Mouse (Mus musculus) adrenal gland, postnatal 25 days (tissue): ENCODE results near the gene Spag8. TPM values are rescaled to one million over a fixed set of nuclear protein-coding genes. Genes with fewer than 3 reads are reported as not detected.
A peak's percentile ranks its signal among the peaks of the same experiment; 100 is the strongest.

ENCODE experiments used
- DNase-seq: peaks from one replicate; pipeline ENCODE4 v3.0.0; 2021; ENCODE audit warnings: mixed read lengths
- long read RNA-seq: library from polyadenylated mRNA; stranded (forward); transcript quantifications from one replicate; pipeline ENCODE4 v2.0.0, GENCODE M21; 2021
- total RNA-seq: library from RNA; stranded (reverse); gene quantifications from 2 replicates; pipeline ENCODE4 v1.2.3, GENCODE M21; 2021

Spag8 gene
- 0.55 TPM in 1 of 2 replicates, not detected in the other for total RNA-seq
- long read RNA-seq, result 0 reads

GRCm38 (mm10) chr4:43653161-43654015, at the start of gene Spag8:
TSS of gene Spag8 (minus strand) at chr4:43653594.
- DNase-seq, result no peak

DNA sequence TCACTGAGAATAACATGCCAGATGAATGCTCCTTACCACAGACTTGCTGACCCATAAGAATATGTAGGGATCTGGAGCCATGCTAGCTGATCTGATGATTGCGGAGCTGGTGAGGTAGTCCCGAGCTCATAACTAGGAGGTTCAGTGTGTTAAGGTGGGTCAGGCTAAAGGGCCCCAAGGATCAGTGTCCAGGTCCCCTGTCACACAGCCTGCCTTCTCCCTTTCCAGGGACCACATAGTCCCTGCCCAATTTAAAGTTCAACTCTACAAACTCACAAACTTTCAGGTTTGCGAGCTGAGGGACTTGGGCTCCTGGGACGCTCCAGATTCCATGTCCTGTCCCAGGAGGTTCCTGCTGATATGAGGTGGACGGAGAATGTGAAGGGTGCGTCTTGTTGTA, 47.3 kb upstream of the Spag8 start, which contains the start of gene Olfr70:
Gene Olfr70 (minus strand): TSS at position 101 of the 400 bp plus-strand sequence.
- DNase-seq, result no peak

DNA sequence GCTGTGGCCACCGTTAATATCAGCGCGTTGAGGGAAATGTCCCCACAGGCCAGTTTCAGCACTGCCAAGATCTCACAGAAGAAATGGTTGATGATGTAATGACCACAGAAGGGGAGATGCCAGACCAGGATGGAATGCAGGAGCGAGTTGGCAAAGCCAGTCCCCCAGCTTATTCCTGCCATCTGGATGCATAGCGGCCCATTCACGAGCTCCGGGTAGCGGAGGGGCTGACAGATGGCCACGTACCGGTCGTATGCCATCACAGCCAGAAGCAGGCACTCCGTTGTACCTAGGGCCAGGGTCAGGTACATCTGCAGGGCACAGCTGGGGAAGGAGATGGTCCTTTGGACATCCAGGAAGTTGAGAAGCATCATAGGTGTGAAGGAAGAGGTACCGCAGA, 43.2 kb upstream of the Spag8 start:
- DNase-seq, result no peak

DNA sequence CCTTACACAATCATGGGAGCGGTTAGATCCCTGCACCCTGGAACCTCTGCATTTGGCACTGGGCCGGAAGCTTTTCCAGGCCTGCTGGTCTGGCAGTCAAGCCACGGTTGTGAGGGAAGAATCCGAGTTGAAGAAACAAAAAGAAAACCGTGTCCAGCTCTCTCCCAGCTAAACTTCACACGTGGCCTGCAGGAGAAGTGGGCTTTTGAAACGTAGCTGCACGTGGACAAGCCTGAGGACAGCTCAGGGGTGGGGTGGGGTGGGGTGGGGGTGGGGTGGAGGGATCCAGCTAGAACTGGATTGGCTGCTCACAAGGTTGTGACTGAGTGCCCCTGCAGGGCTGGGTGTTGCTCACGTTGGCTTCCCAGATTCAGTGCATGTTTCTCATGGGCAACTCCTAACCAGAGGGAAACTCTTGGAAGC, 41.9 kb upstream of the Spag8 start:
- peak; percentile 42 for DNase-seq

DNA sequence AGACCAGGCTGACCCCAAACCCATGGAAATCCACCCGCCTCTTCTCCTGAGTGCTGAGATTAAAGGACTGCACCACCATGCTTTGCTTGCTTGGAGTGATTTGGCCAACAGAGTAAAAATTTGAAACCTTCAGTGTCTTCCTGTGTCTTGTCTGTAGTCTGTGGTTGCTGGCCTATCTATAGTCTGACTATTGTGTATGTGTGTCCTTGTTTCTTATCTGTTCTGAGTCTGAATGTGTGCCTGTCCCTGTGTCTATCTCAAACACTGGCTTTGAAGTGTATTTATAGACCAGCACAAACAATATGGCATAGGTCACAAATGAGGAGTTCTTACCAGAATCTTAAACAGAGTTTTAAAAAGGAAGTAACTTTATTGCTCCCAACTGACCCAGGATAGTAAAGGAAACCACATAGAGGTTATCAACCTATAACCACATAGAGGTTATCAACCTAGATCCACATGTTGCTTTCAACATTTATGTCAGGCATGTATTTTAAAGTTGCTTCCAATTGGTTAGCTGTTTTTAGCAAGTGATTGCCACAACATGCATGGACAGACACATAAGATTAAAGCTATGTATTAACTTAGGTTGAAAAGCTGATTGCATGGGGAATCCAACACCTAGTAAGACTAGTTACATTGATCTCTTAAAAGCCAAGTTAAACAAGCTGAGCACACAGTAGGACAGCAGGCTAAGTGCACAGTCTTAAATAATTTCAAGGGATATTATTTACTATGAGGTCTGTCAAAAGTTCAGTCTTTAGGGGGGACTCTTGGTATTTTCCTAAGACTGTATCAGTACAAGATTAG, 41.2 kb upstream of the Spag8 start:
- DNase-seq, result no peak

GRCm38 (mm10) chr4:43693806-43694241, 40.4 kb upstream of the Spag8 start:
- peak; percentile 60 for DNase-seq

GRCm38 (mm10) chr4:43691026-43691425, 37.6 kb upstream of the Spag8 start:
- no peak for DNase-seq

- no peak for DNase-seq
Observed at GRCm38 (mm10) chr4:43690021-43690420, 36.6 kb upstream of the Spag8 start.

- peak; percentile 37 for DNase-seq
Observed at GRCm38 (mm10) chr4:43679416-43680043, 26.1 kb upstream of the Spag8 start.

DNA sequence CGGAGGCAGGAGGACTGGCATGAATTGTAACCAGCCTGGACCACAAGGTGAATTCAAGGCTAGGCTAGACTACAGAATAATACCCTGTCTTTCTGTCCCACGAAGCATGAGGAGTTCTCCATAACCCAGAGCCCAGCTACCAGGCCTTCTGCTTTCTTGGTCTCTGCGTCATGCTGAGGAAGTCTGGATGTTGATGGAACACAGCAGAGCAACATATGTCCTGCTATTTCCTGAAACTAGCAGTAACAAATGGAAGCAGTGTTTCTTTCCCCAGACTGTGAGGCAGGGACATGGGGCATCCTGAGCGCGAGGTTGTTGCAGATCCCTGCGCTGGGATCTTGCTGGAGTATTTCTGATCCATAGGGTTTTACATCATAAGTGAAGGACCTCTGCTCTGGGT, 25.1 kb upstream of the Spag8 start:
- no peak for DNase-seq

GRCm38 (mm10) chr4:43675608-43676007, 22.2 kb upstream of the Spag8 start:
- no peak for DNase-seq

GRCm38 (mm10) chr4:43674974-43675373, 21.6 kb upstream of the Spag8 start:
- no peak for DNase-seq

- DNase-seq, result no peak
Observed at GRCm38 (mm10) chr4:43673703-43674102, 20.3 kb upstream of the Spag8 start.

GRCm38 (mm10) chr4:43672070-43672469, 18.7 kb upstream of the Spag8 start:
- DNase-seq, result peak; percentile 93

DNA sequence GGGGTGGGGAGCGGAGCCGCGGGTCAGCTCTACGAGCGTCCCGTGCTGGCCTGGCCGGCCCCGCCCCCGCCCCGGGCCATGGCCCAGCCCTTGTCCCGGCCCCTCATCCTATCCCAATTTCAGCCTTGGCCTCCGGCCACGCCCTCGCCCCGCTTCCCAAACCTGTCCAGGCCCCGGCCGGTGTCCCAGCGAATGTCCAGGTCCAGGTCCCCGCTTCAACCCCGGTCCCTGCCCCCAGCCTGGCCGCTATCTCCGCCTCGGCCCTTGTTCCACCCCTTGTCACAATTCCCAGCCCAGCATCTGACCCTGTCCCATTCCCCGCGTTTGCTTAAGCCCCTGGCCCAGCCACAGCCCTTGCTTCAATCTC, 16.0 kb upstream of the Spag8 start:
- DNase-seq, result peak; percentile 83

GRCm38 (mm10) chr4:43668782-43669427, 15.5 kb upstream of the Spag8 start, which contains the start of the genes Tmem8b and Fam221b:
TSS of gene Tmem8b (plus strand) at chr4:43668971.
TSS of gene Fam221b (minus strand) at chr4:43669145.
- DNase-seq, result peak; percentile 91

DNA sequence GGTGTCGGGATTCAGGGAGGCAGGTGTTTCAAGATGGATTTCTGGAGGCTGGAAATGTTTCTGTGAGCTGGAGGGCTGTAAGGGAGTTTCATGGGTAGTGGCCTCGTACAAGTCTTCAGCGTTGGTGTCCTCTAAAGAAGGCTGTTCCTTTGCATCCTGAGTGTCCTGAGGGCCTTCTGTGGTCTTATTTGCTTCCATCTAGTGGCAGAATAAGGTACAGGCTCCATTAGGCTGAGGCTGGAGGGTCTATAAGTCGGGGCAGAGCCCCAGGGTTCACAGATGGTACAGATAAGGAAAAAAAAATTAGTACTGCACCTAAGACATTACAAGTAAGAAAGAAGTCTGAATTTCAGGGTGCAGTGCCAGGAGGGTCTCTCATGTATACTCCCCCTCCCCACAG, 13.0 kb upstream of the Spag8 start:
- no peak for DNase-seq

- no peak for DNase-seq
Observed at GRCm38 (mm10) chr4:43657146-43657545, 3.8 kb upstream of the Spag8 start.

DNA sequence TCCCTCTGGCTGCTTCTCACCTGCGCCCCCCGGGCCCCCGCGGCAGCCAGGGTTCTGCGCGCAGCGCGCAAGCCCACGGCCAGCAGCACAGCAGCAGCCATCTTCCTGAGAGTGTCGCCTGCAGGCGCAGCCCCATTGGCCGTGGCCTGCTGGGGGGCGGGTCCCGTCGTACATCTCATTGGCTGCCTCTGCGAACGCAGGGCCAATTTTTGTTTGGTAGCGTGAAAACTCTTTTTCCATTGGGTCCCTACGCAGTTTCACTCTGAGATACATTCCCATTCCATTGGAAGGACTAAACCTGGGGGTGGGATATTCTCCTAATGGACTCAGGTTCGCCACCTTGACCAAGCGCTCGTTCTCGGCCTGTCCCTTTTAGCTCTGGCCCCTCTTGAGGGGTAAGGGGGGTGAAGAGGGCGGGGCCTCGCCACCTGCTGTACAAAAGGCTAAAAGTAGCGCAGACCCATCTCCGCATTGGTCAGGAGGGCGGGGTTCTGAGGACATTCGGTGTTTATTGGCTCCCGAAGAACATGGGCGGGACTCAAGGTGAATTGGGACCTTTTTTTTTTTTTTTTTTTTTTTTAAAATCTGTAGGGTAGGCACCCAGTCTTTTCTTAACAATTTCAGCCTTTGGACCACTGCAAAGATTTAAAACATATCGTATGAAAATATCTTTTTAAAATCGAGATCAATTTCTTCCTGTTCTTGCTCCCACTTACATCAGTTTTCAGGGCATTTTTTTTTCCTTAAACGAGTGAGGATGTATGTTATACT, 3.1 kb upstream of the Spag8 start, which contains the start of gene Hint2:
Gene Hint2 (minus strand): TSS at position 128 of the 771 bp plus-strand sequence.
- DNase-seq, result peak; percentile 92

DNA sequence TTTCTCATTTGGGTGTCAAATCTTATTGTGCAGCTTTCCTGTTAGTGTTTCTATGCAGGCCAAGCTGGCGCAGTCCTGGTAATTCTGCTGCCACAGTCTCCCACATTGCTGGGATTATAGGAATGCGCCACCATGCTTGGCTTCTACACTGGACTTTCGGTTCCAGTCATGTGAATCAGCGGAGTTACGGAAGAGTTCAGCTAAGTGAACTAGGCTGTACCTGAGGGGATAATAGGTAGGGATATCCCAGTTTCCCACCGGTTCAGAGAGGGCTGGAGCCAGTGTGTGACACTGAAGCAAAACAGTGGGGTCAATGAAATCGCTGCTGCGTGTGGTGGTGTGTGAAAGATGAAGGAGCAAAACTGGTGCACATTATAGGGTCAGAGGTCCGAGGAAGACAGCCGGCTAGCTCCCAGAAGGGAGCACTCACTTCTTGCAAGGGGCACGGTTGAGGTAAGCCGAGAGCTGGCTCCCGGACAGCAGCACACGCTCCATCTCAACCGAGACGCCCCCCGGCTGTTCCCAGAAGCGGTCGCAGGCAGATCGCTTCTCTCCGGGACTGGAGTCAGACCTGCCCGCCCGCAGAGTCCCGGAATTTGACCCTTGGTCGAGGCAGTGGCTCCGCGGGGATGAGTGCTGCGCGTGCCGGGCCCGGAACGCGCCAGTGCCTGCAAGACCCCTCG, 2.4 kb upstream of the Spag8 start:
- no peak for DNase-seq
